Mouse (Mus musculus): ENCODE data around the gene Exoc6b. TPM values are rescaled to one million over a fixed set of nuclear protein-coding genes. Genes with fewer than 3 reads are reported as not detected.

Exoc6b gene
- polyA plus RNA-seq, 1 experiment from 2014 or later, result 16.9 TPM

DNA sequence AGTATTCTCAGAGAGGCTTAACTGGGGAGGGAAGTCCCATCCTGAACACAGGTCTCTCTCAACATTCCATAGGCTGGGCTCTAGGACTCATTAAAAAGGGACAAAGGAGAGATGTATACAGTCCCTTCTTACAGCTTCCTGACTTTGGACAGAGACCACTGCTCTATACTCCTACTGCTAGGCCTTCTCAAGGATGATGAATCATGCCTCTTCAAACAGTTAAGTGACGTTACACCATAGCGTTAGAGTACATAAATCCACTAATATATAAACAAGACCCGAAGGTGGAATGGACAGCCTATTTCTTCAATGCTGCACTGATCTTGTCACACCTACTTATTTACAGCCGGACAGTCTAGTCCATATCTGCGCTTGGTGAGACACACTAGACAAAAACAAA, 369.7 kb downstream of the Exoc6b start:
- H3K4me1 ChIP-seq, result peaks cover 37% of the 10 kb centered on the region
- WGBS, result 71% methylated on average over 5 of the region's 5 CpGs
- ATAC-seq (ENCODE audit: extremely low read depth, insufficient number of reproducible peaks, low FRiP score, low TSS enrichment), result no peak
- no peak overlapping the region for H3K4me2 ChIP-seq
- H3K9ac ChIP-seq, result no peak overlapping the region
- H3K27ac ChIP-seq (replicated peaks), result no peak overlapping the region
- H3K9me3 ChIP-seq, result no peaks in the 10 kb centered on the region
- no peak overlapping the region for H3K4me3 ChIP-seq
- H3K27me3 ChIP-seq (replicated peaks), result no peaks in the 10 kb centered on the region
- no peaks in the 10 kb centered on the region for H3K36me3 ChIP-seq

DNA sequence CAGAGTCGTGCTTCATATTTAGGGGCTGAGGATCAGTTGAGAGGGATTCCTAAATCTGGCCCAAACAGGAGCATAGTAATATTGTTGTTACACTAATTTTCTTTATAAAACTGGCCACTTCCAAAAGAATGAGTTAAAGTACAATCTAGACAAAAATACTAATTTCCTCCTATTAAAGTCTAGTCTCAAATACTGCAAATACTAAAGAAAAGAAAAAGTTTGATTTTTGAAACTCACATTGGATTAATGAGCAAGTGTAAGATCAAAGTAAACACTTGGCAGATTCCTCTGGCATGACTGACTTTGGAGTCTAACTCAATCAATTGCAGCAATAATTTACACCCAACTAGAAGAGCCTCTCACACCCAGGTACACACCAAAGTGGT, 371.0 kb downstream of the Exoc6b start:
- Histone ChIP-seq H3K27ac (replicated peaks) (peak overlapping the region; percentile 60), H3K4me1 (peaks cover 49% of the 10 kb centered on the region), H3K9ac (no peak overlapping the region), H3K4me3 (no peak overlapping the region), H3K9me3 (no peaks in the 10 kb centered on the region), H3K36me3 (no peaks in the 10 kb centered on the region), H3K4me2 (no peak overlapping the region), H3K27me3 (replicated peaks) (no peaks in the 10 kb centered on the region)
- 15% methylated on average over 1 of the region's 1 CpGs for WGBS
- ATAC-seq (ENCODE audit: extremely low read depth, insufficient number of reproducible peaks, low FRiP score, low TSS enrichment), result no peak

DNA sequence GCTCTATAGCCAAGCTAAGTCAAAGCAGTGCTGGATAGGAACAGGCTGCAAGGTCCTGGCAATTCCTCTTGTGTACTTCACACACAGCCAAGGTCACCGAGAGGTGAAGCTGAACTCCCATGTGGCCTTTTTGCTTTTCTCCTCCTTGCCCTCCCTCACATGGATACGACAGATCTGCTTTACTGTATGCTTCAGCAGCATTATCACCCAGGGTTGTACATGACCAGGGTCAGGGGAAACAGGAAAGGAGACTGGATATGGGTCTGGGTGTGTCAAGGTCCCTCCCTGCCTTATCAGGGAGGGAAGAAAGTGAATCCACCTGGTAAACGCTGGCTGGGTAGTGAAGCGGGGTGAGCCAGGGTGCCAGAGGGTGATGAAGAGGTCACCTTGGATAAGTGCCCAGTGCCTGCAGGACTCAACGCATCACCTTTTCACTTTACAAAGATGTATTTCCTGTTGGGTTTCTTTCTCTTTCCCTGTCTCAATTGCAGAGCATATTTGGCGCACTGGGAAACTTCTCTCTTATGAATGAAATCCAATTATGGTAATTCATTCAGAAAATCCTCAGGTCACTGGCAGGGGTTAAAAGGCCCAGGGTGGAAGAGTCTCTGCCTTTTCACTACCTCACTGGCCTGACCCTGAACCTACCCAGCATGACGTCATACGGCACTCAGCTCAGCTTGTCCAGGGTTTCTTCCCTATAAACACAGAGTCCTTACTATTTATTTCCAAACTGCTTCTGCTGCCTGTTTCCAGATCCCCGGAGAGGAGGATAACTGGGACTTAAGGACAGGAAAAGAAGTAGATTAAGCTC, 371.6 kb downstream of the Exoc6b start:
- Histone ChIP-seq H3K4me2 (no peak overlapping the region), H3K9ac (no peak overlapping the region), H3K27ac (replicated peaks) (peak overlapping the region; percentile 60), H3K36me3 (no peaks in the 10 kb centered on the region), H3K27me3 (replicated peaks) (no peaks in the 10 kb centered on the region), H3K4me3 (no peak overlapping the region), H3K4me1 (peaks cover 55% of the 10 kb centered on the region), H3K9me3 (no peaks in the 10 kb centered on the region)
- 22% methylated on average over 9 of the region's 9 CpGs for WGBS
- 0 out of 2 replicates have a peak, but pooled peaks have one; percentile 31 for ATAC-seq (ENCODE audit: extremely low read depth, insufficient number of reproducible peaks, low FRiP score, low TSS enrichment)

DNA sequence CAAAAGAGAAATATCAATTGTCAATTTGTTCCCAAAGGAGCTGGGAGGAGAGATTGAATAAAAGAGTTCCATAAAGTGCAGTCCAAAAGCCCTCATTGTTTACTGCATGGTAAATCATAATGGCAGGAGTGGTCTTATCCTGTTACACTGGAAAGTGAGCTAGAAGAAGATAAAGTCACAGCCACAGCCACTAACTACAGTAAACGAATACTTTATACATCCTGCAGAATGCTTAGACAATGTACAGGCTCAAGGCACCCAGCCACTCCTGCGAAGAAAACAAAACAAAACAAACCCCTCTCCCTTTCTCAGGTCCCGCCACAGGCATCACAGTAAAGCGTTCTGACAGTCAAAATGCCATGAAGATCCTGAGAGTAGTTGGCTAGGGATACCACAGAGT, 375.5 kb downstream of the Exoc6b start:
- WGBS, result 53% methylated on average over 4 of the region's 4 CpGs

DNA sequence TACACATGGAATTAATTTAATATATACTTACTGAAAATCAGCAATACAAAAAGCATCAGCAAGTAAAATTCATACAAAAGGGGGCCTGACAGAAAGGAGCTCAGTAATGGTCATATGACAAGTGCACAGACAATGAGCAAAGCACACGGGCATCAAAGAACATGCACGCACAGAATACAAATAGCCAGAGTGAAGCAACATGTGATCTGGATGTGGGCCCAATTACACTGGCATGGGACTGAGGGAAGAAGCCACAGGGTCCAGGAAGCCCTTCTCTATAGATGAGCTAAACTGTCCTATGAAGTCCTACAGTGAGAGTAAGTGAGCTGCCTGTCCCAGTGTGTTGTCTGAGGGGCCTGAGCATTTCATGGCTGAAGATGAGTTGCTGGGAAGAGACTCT, 376.1 kb downstream of the Exoc6b start:
- H3K4me2 ChIP-seq, result no peak overlapping the region
- H3K36me3 ChIP-seq, result peaks cover 3% of the 10 kb centered on the region; the same call in 1 of the 2 replicates
- no peaks in the 10 kb centered on the region for H3K27me3 ChIP-seq (replicated peaks)
- no peaks in the 10 kb centered on the region for H3K9me3 ChIP-seq
- 76% methylated on average over 2 of the region's 2 CpGs for WGBS
- H3K4me3 ChIP-seq, result no peak overlapping the region
- no peak overlapping the region for H3K9ac ChIP-seq
- H3K4me1 ChIP-seq, result peaks cover 55% of the 10 kb centered on the region
- no peak for ATAC-seq (ENCODE audit: extremely low read depth, insufficient number of reproducible peaks, low FRiP score, low TSS enrichment)
- no peak overlapping the region; the same call in 1 of the 2 replicates for H3K27ac ChIP-seq (replicated peaks)

More for the DNA sequence above, 375.5 kb downstream of the Exoc6b start:
- Histone ChIP-seq H3K4me2 (no peak overlapping the region), H3K27ac (replicated peaks) (no peak overlapping the region), H3K4me1 (peaks cover 59% of the 10 kb centered on the region), H3K36me3 (no peaks in the 10 kb centered on the region), H3K9me3 (no peaks in the 10 kb centered on the region), H3K27me3 (replicated peaks) (no peaks in the 10 kb centered on the region), H3K4me3 (no peak overlapping the region), H3K9ac (no peak overlapping the region)
- ATAC-seq (ENCODE audit: extremely low read depth, insufficient number of reproducible peaks, low FRiP score, low TSS enrichment), result no peak

DNA sequence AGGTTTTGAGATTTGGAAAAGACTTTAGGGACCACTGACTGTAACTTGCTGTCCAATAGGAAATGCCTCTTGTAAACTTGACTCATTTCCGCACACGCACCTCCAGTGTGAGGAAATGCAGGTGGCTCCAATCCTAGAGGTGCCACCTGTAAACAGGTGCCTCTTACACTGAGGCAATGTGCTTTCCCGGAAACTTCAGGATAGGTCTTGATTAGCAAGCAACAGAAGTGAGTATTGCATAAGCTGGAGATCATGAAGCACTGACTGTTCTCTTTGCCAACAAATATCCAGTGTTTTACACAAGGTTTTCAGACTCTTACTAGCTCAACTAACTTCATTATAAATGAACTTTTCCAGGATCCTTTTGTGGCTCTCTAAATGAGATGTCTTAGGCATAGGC, 377.4 kb downstream of the Exoc6b start:
- H3K4me2 ChIP-seq, result no peak overlapping the region
- peaks cover 5% of the 10 kb centered on the region; the same call in 1 of the 2 replicates for H3K36me3 ChIP-seq
- no peaks in the 10 kb centered on the region for H3K27me3 ChIP-seq (replicated peaks)
- no peak overlapping the region for H3K9ac ChIP-seq
- H3K4me3 ChIP-seq, result no peak overlapping the region
- ATAC-seq (ENCODE audit: extremely low read depth, insufficient number of reproducible peaks, low FRiP score, low TSS enrichment), result no peak
- peaks cover 42% of the 10 kb centered on the region for H3K4me1 ChIP-seq
- no peak overlapping the region for H3K27ac ChIP-seq (replicated peaks)
- 91% methylated on average over 3 of the region's 3 CpGs for WGBS
- H3K9me3 ChIP-seq, result no peaks in the 10 kb centered on the region

DNA sequence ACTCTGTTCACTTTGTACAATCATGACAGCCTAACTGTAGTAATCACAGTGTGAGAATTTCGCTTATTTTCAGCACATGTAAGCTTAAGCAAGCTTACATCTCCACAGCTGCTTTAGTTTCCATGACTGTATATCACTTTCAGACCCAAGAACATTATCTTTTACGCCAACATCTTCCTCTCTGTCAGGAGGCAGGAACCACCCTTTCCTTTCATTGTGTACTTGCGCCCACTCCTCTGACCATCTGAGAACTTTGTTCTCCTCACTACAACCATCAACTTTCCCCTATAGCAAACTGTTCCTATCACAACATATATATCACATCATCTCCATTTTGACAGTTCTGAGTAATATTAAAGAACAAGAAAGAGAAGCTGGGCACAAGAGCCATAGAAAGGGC, 391.5 kb downstream of the Exoc6b start:
- Histone ChIP-seq H3K27me3 (replicated peaks) (no peaks in the 10 kb centered on the region), H3K4me1 (no peaks in the 10 kb centered on the region), H3K4me3 (no peak overlapping the region), H3K27ac (replicated peaks) (no peak overlapping the region), H3K9me3 (peaks cover 4% of the 10 kb centered on the region; the same call in 1 of the 2 replicates), H3K36me3 (no peaks in the 10 kb centered on the region), H3K4me2 (no peak overlapping the region), H3K9ac (no peak overlapping the region)
- no peak for ATAC-seq (ENCODE audit: extremely low read depth, insufficient number of reproducible peaks, low FRiP score, low TSS enrichment)
- 55% methylated on average over 3 of the region's 3 CpGs for WGBS

DNA sequence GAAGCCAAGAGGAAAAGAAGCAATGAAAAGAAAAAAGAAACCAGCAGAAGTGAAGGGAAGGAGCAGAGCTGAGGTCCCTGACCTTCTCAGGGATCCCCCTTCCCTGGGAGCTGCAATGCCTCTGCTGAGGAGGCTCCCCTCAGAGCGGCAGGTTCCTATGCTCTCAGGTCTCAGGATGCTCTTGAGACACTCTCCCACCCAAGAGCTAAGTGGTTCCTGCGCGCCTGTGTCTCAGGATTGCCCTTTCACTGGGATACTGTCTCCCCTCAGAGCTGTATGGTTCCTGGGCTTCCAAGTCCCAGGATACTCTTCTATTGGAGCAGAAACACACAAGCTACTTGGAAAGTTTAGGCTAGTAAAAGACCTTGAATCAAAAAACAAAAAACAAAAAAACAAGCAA, 394.4 kb downstream of the Exoc6b start:
- Histone ChIP-seq H3K9ac (no peak overlapping the region), H3K4me2 (no peak overlapping the region), H3K4me1 (no peaks in the 10 kb centered on the region), H3K27ac (replicated peaks) (no peak overlapping the region), H3K4me3 (no peak overlapping the region), H3K36me3 (no peaks in the 10 kb centered on the region), H3K27me3 (replicated peaks) (no peaks in the 10 kb centered on the region), H3K9me3 (peaks cover 17% of the 10 kb centered on the region)
- WGBS, result 92% methylated on average over 3 of the region's 3 CpGs
- ATAC-seq (ENCODE audit: extremely low read depth, insufficient number of reproducible peaks, low FRiP score, low TSS enrichment), result no peak

DNA sequence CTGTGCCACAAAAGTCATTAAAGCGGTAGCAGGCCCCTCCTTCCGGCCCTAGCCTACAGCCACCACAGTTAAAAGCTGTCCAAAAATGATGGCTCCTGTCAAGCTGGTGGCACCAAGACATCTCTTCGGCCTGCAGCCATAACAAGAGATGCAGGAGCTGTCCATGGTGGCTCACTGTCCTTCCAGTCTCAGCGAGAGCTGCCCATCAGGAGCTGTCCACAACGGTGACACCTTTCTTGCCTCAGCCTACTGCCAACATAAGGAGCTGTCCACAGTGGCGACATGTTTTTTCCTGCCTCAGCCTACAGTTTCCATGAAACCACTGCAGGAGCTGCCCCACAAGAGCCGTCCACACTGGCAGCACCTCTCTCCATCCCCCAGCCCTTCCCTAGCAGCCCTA, 395.2 kb downstream of the Exoc6b start:
- no peak overlapping the region for H3K27ac ChIP-seq (replicated peaks)

DNA sequence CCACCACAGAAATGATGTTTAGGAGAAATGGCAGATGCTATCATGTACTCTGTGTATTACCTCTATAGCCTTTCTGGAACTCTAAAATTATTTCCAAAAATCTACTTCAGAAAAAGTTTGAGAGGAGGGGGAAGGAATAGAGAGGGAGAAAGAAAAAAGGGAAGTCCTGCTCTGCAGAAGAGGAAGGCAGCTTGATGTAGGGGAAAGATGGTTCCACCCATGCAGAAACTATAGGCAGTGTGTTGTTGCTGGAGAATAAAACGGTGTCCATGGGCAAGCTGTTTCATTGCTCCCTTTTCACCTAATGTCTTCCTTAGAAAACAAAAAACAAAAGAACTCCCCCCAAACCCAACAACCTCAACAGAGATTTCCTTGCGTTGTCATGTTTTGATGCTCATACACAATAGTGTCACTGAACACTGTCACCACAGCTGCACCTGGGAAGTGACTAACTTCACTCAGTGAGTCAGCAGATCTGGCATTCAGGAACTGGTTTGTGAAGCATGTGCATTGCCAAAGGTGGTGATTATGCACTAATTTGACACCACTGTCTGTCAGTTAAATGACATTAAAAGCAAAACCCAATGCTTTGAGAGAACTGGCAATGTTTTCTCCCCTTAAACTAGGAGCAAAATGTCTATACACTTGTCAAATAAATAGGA, 407.7 kb downstream of the Exoc6b start:
- Histone ChIP-seq H3K27me3 (replicated peaks) (no peaks in the 10 kb centered on the region), H3K36me3 (no peaks in the 10 kb centered on the region), H3K4me3 (no peak overlapping the region), H3K4me2 (no peak overlapping the region), H3K9me3 (no peaks in the 10 kb centered on the region), H3K9ac (no peak overlapping the region), H3K4me1 (no peaks in the 10 kb centered on the region), H3K27ac (replicated peaks) (no peak overlapping the region)
- 73% methylated on average over 2 of the region's 2 CpGs for WGBS
- no peak for ATAC-seq (ENCODE audit: extremely low read depth, insufficient number of reproducible peaks, low FRiP score, low TSS enrichment)

More for the DNA sequence above, 395.2 kb downstream of the Exoc6b start:
- Histone ChIP-seq H3K27me3 (replicated peaks) (no peaks in the 10 kb centered on the region), H3K9ac (no peak overlapping the region), H3K9me3 (peaks cover 17% of the 10 kb centered on the region), H3K4me3 (no peak overlapping the region), H3K4me2 (no peak overlapping the region), H3K36me3 (no peaks in the 10 kb centered on the region), H3K4me1 (no peaks in the 10 kb centered on the region)
- WGBS, result 75% methylated on average over 7 of the region's 7 CpGs
- ATAC-seq (ENCODE audit: extremely low read depth, insufficient number of reproducible peaks, low FRiP score, low TSS enrichment), result no peak

DNA sequence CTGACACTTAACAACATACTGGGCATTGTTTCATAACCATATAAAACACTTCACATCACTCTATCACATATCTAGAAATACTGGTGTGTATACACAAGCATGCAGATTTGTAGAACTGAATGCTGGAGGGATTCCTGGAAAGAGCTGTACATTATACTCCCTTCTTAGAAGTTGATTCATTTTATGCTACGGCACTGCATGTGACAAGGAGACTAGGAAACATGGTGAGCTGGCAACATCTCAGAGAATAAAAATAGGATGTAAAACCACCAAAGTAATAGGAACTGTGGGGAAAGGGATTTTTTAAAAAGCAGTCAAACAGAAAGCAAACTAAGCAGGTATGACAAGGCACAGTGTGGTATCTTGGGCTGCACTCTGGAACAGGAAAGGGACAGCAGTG, 408.3 kb downstream of the Exoc6b start:
- no peak for ATAC-seq (ENCODE audit: extremely low read depth, insufficient number of reproducible peaks, low FRiP score, low TSS enrichment)
- H3K36me3 ChIP-seq, result no peaks in the 10 kb centered on the region
- no peaks in the 10 kb centered on the region for H3K9me3 ChIP-seq
- 82% methylated on average over 1 of the region's 1 CpGs for WGBS
- H3K9ac ChIP-seq, result no peak overlapping the region
- no peak overlapping the region for H3K4me2 ChIP-seq
- no peak overlapping the region for H3K27ac ChIP-seq (replicated peaks)
- H3K4me3 ChIP-seq, result no peak overlapping the region
- H3K27me3 ChIP-seq (replicated peaks), result no peaks in the 10 kb centered on the region
- H3K4me1 ChIP-seq, result no peaks in the 10 kb centered on the region

DNA sequence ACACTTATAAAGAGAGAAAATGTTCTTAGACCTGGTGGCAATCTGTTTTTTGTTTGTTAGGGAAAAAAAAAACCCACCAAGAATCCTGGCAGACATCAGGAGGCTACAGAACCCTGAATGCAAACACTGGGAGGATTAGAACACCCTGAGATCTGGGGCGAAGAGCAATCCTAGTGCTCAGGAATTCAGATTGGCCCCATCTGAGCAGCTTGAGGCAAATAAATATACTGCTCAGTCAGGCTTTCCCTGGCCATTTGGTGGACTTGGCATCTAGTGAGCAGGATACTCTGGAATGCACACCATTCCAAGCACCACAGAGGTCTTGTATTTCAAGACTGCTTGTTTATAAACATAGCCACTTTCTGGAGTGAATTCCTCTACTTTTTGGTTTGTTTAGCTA, 412.2 kb downstream of the Exoc6b start:
- no peak overlapping the region for H3K27ac ChIP-seq (replicated peaks)
- H3K9ac ChIP-seq, result no peak overlapping the region
- 60% methylated on average over 1 of the region's 1 CpGs for WGBS
- H3K4me3 ChIP-seq, result no peak overlapping the region
- no peak for ATAC-seq (ENCODE audit: extremely low read depth, insufficient number of reproducible peaks, low FRiP score, low TSS enrichment)
- H3K9me3 ChIP-seq, result no peaks in the 10 kb centered on the region
- no peaks in the 10 kb centered on the region for H3K36me3 ChIP-seq
- no peak overlapping the region for H3K4me2 ChIP-seq
- H3K4me1 ChIP-seq, result no peaks in the 10 kb centered on the region
- H3K27me3 ChIP-seq (replicated peaks), result no peaks in the 10 kb centered on the region
